Comparison of ENCODE assay signal across 13 mouse cellular contexts in the genomic region with DNA sequence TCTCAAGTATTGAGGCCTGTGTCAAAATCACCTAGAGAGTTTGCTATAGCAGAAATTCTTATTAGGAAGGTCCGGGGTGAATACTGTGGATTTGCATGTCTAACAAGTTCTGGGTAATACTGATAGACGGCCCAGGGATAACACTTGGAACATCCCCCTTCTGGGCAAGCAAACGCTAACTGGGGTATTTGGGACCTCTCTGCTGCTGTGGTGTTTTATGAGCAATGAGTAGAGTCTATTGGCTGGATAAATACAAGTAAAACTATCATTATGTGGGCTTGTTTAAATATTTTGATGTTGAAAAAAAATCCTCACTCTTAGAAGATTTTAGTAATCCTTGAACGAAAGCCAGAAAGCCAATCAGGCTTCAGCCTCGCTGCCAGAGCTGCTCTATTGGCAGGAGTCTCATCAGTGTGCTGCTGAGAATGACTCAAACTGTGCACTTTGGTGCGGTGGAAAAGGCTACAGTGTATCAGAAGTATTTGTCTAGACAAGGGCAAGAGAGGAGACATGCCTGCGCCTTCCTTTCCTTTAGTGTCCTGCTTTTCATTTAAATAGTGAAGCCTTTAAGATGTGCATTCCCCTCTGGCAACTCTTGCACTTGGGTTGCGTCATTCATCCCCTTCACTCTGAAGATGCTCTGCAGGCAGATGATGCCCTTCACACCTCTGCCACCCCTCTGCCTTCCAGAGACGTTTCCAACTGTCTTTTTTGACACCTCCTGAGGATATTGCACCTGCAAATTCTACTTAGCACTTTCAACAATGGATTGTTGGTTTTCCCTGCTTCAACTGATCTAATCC.
A peak's percentile ranks its signal among the peaks of the same experiment; 100 is the strongest.
DNase-seq lines count a peak whose midpoint lies in the region; ATAC-seq and TF ChIP-seq lines count a peak whose summit lies in the region.
"Had no signal": no experiment of that assay in that cellular context is flagged by ENCODE, and none has a peak within 500 bp of the region (broad histone marks: within the 10 kb centered on the region; RNA-seq: fewer than 3 reads in every experiment).

No protein-coding gene starts in this region.

- H3K9ac ChIP-seq in forebrain, postnatal 0 days: no peak overlapping the region
- H3K9ac ChIP-seq in forebrain, embryonic 15.5 days (replicated peaks): no peak overlapping the region
- no peak overlapping the region for H3K9ac ChIP-seq in kidney, embryonic 15.5 days
- H3K9ac ChIP-seq: liver, embryonic 14.5 days had no signal

- no peak; the same call in 1 of the 2 replicates for ATAC-seq in forebrain, postnatal 0 days
- ATAC-seq in forebrain, embryonic 15.5 days (replicated peaks): no peak
- ATAC-seq in kidney, embryonic 15.5 days (replicated peaks; ENCODE audit: low FRiP score): no peak

- TF ChIP-seq CTCF in forebrain, postnatal 0 days (IDR thresholded peaks at IDR 0.05; ENCODE audit: low read depth): no peak

- H3K4me1 ChIP-seq in forebrain, postnatal 0 days (ENCODE audit: insufficient read depth): 0 out of 2 replicates have a peak, but pooled peaks cover 3% of the 10 kb centered on the region
- 0 out of 2 replicates have a peak, but pooled peaks cover 6% of the 10 kb centered on the region for H3K4me1 ChIP-seq in forebrain, embryonic 15.5 days
- H3K4me1 ChIP-seq in kidney, embryonic 15.5 days: no peaks in the 10 kb centered on the region
- H3K4me1 ChIP-seq: midbrain, embryonic 10.5 days had no signal

- H3K27ac ChIP-seq in forebrain, postnatal 0 days (ENCODE audit: low read depth, low read length): no peak overlapping the region
- H3K27ac ChIP-seq in forebrain, embryonic 15.5 days (replicated peaks): no peak overlapping the region
- H3K27ac ChIP-seq in kidney, embryonic 15.5 days: no peak overlapping the region
- H3K27ac ChIP-seq: layer of hippocampus, adult 2 months; liver, embryonic 14.5 days; midbrain, embryonic 10.5 days had no signal

- no peaks in the 10 kb centered on the region for H3K9me3 ChIP-seq in forebrain, postnatal 0 days (ENCODE audit: low read length)
- H3K9me3 ChIP-seq in forebrain, embryonic 15.5 days: no peaks in the 10 kb centered on the region
- no peaks in the 10 kb centered on the region for H3K9me3 ChIP-seq in kidney, embryonic 15.5 days (replicated peaks)
- H3K9me3 ChIP-seq: midbrain, embryonic 10.5 days had no signal

- H3K27me3 ChIP-seq in forebrain, postnatal 0 days (ENCODE audit: insufficient read depth, low read length): 0 out of 2 replicates have a peak, but pooled peaks cover 3% of the 10 kb centered on the region
- no peaks in the 10 kb centered on the region for H3K27me3 ChIP-seq in forebrain, embryonic 15.5 days
- peaks cover 31% of the 10 kb centered on the region for H3K27me3 ChIP-seq in kidney, embryonic 15.5 days

- DNase-seq in adrenal gland, adult (ENCODE audit: inconsistent age in 2 of 2, low spot score in 1 of 2): peak; percentile 16 to 62
- DNase-seq in adrenal gland, postnatal 4 days (ENCODE audit: low spot score in 2 of 2): no peak
- DNase-seq in forebrain, postnatal 0 days: peak; percentile 58
- DNase-seq in testis, postnatal 14 days (ENCODE audit: low spot score): peak; percentile 55
- DNase-seq in testis, postnatal 10 days (ENCODE audit: low spot score): no peak
- no peak for DNase-seq in thymus, postnatal 4 days
- DNase-seq: heart, adult 18-20 months; right cerebral cortex, postnatal 4 days had no signal

- 43% methylated on average over 9 of the region's 9 CpGs for WGBS in forebrain, postnatal 0 days
- WGBS in forebrain, embryonic 15.5 days: 54% methylated on average over 9 of the region's 9 CpGs
- 62% methylated on average over 9 of the region's 9 CpGs for WGBS in kidney, embryonic 15.5 days

- no peaks in the 10 kb centered on the region for H3K36me3 ChIP-seq in forebrain, postnatal 0 days (ENCODE audit: insufficient read depth)
- H3K36me3 ChIP-seq in forebrain, embryonic 15.5 days: no peaks in the 10 kb centered on the region
- no peaks in the 10 kb centered on the region for H3K36me3 ChIP-seq in kidney, embryonic 15.5 days
- H3K36me3 ChIP-seq: midbrain, embryonic 10.5 days had no signal

- H3K4me2 ChIP-seq in forebrain, postnatal 0 days (ENCODE audit: low read depth): no peak overlapping the region
- H3K4me2 ChIP-seq in forebrain, embryonic 15.5 days (replicated peaks): no peak overlapping the region
- H3K4me2 ChIP-seq in kidney, embryonic 15.5 days: no peak overlapping the region

- H3K4me3 ChIP-seq in forebrain, postnatal 0 days (ENCODE audit: low read depth, low read length): no peak overlapping the region
- no peak overlapping the region for H3K4me3 ChIP-seq in forebrain, embryonic 15.5 days
- no peak overlapping the region for H3K4me3 ChIP-seq in kidney, embryonic 15.5 days (replicated peaks)
- H3K4me3 ChIP-seq: layer of hippocampus, adult 2 months; midbrain, embryonic 10.5 days had no signal

Comparison
In these comparisons a context has a peak if more than half of its experiments do, and no peak if none do; other contexts are left out.
1. DNase-seq: peak in adrenal gland, adult (2 of 2), forebrain, postnatal 0 days (single experiment) and testis, postnatal 14 days (single experiment); none in adrenal gland, postnatal 4 days (0 of 2), testis, postnatal 10 days (single experiment) and thymus, postnatal 4 days (single experiment).